Mouse (Mus musculus) kidney, adult 2 months (tissue): ENCODE data around the gene Hsp90ab1.

ENCODE experiments used
- CTCF ChIP-seq: fragments of 200-500 bp; conservative IDR thresholded peaks from 2 replicates; pipeline ENCODE4 v1.5.1; 2011; ENCODE audit warnings: low read depth, mild to moderate bottlenecking, control low read depth, low read length, moderate library complexity, mixed read lengths; ENCODE audit not compliant: insufficient read depth, insufficient read length
- POLR2A ChIP-seq: fragments of 200-500 bp; IDR thresholded peaks from one replicate; pipeline ENCODE4 v1.6.1; 2011; ENCODE audit warnings: low read depth, low read length, control low read depth

DNA sequence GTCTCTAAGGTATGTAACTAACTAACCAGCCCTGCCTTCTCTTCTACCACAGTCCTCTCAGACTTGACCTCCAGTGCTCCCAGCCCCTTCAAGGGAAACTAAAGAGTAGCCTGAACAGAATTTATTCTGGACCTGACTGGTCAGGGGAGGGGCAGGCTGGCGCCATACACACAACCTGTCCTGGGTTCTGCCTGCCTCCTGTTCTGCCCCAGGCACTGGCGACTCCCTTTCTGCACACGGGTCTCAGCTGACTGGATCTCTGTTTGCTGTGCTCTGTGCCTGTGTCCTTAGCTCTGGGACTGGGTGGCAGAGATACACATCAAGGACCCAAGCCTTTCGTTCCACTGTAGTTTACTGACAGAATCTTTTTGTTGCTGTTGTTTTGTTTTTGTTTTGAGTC, 6.5 kb upstream of the Hsp90ab1 start:
- TF ChIP-seq CTCF = no peak
- no peak for TF ChIP-seq POLR2A
